Mouse (Mus musculus) myocyte (in vitro differentiated cells): ENCODE data around the gene Plekhm3.

Experiments
- CEBPB ChIP-seq: IDR thresholded peaks from 2 replicates; pipeline ENCODE4 v1.6.1; 2011; ENCODE audit warnings: mild to moderate bottlenecking, moderate library complexity; ENCODE audit not compliant: poor library complexity, insufficient read depth, severe bottlenecking
- E2F4 ChIP-seq: IDR thresholded peaks from one replicate; pipeline ENCODE4 v1.6.1; 2011; ENCODE audit warnings: mild to moderate bottlenecking, control low read depth, moderate library complexity; ENCODE audit not compliant: insufficient read depth
- MAX ChIP-seq: IDR thresholded peaks from one replicate; pipeline ENCODE4 v1.6.1; 2011; ENCODE audit warnings: low read depth, mild to moderate bottlenecking, control low read depth
- MYOD1 ChIP-seq, 3 experiments: IDR thresholded peaks; one replicate each; pipeline ENCODE4 v1.6.1; 2011; ENCODE audit warnings: control low read depth in 2 of 3, low read depth in 2 of 3, mild to moderate bottlenecking in 2 of 3, moderate library complexity in 1 of 3; ENCODE audit not compliant: insufficient read length in 2 of 3, control insufficient read depth in 1 of 3
- POLR2A ChIP-seq: IDR thresholded peaks from one replicate; pipeline ENCODE4 v1.6.1; 2011; ENCODE audit warnings: low read depth, mild to moderate bottlenecking, control low read depth, moderate library complexity; ENCODE audit not compliant: insufficient read length
- POLR2AphosphoS2 ChIP-seq: IDR thresholded peaks from one replicate; pipeline ENCODE4 v1.6.1; 2011; ENCODE audit warnings: low read depth, control low read depth; ENCODE audit not compliant: insufficient read length
- TCF12 ChIP-seq: IDR thresholded peaks from one replicate; pipeline ENCODE4 v1.6.1; 2011; ENCODE audit warnings: mild to moderate bottlenecking, control low read depth; ENCODE audit not compliant: poor library complexity, insufficient read depth, severe bottlenecking
- TCF3 ChIP-seq: IDR thresholded peaks from one replicate; pipeline ENCODE4 v1.6.1; 2011; ENCODE audit warnings: low read depth, control low read depth; ENCODE audit not compliant: insufficient read length
- USF1 ChIP-seq: IDR thresholded peaks from one replicate; pipeline ENCODE4 v1.6.1; 2011; ENCODE audit warnings: low read depth, mild to moderate bottlenecking, control low read depth, moderate library complexity

DNA sequence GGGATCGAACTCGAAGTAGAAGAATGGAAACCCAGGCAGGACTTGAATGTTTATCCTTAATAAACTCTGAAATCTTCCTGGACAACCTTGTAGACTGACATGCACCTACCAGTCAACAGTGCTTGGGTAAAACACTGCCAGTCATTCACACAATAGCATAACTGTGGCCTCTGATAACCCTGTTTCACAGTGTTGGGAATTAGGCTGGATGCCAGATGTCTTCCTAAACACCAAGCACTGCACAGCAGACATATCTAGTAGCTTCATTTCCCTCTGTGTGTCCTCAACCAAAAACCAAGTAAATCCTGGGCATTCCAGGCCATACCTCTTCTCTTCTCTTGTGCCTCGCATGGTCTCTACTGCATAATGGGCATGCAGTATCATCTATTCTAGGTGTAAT lies 42.3 kb downstream of the Plekhm3 start:
- TF ChIP-seq POLR2A (no peak), TCF3 (no peak), MAX (no peak), E2F4 (no peak), POLR2AphosphoS2 (no peak), MYOD1 (IDR thresholded peaks at IDR 0.05; ENCODE audit: control insufficient read depth in 1 of 3, insufficient read length in 2 of 3, low read depth in 2 of 3) (no peak), CEBPB (no peak), USF1 (no peak), TCF12 (no peak)
